Comparison of ENCODE assay signal across 14 mouse cellular contexts in genomic region chr13:109808946-109809345, GRCm38 (mm10).
"Had no signal": no experiment of that assay in that cellular context is flagged by ENCODE, and none has a peak within 500 bp of the region (broad histone marks: within the 10 kb centered on the region; RNA-seq: fewer than 3 reads in every experiment).

No protein-coding gene starts in this region.

- H3K4me2 ChIP-seq: limb, embryonic 15.5 days; liver, embryonic 13.5 days; midbrain, embryonic 12.5 days; neural tube, embryonic 13.5 days; stomach, embryonic 15.5 days had no signal

- H3K27ac ChIP-seq: kidney, postnatal 0 days; liver, embryonic 13.5 days; midbrain, embryonic 12.5 days; neural tube, embryonic 13.5 days; stomach, embryonic 15.5 days had no signal

- H3K4me1 ChIP-seq: neural tube, embryonic 13.5 days had no signal

- ATAC-seq: midbrain, embryonic 16.5 days had no signal

- H3K36me3 ChIP-seq: limb, embryonic 15.5 days; liver, embryonic 13.5 days; midbrain, embryonic 12.5 days; neural tube, embryonic 13.5 days; stomach, embryonic 15.5 days had no signal

- H3K4me3 ChIP-seq: limb, embryonic 15.5 days; liver, embryonic 13.5 days; midbrain, embryonic 12.5 days; neural tube, embryonic 13.5 days; stomach, embryonic 15.5 days had no signal

- DNase-seq: kidney, adult 9 months; kidney, postnatal 36 days; layer of hippocampus, adult 9-11 months; layer of hippocampus, postnatal 36 days; liver, embryonic 13.5 days; lung, adult 18-20 months; lung, postnatal 14 days; retina, postnatal 1 day had no signal

- H3K9me3 ChIP-seq: limb, embryonic 15.5 days; liver, embryonic 13.5 days; midbrain, embryonic 12.5 days; neural tube, embryonic 13.5 days; stomach, embryonic 15.5 days had no signal

- H3K9ac ChIP-seq: limb, embryonic 15.5 days; liver, embryonic 13.5 days; midbrain, embryonic 12.5 days; neural tube, embryonic 13.5 days; stomach, embryonic 15.5 days had no signal

- H3K27me3 ChIP-seq: limb, embryonic 15.5 days; liver, embryonic 13.5 days; midbrain, embryonic 12.5 days; neural tube, embryonic 13.5 days; stomach, embryonic 15.5 days had no signal
